Mouse (Mus musculus): ENCODE results near the gene Apoa1. TPM values are rescaled to one million over a fixed set of nuclear protein-coding genes. Genes with fewer than 3 reads are reported as not detected.
A peak's percentile ranks its signal among the peaks of the same experiment; 100 is the strongest.

The Apoa1 gene
- total RNA-seq (2021), result not detected
- long read RNA-seq, experiment 1, result 0 reads
- long read RNA-seq, experiment 2, partial matches to known transcripts, result 0 of 2 reads
- long read RNA-seq, experiment 2, other reads (novel, unspliced or antisense), result 2 of 2 reads

GRCm38 (mm10) chr9:46228491-46228890 is at the start of gene Apoa1:
Apoa1 (plus strand) TSS chr9:46228580.
- no peak for DNase-seq (ENCODE audit: low spot score in 2 of 2)
- no peak for TF ChIP-seq CTCF (conservative IDR thresholded peaks at IDR 0.05)
- Histone ChIP-seq H3K27ac (no peak within 1 kb of the TSS), H3K4me3 (no peak within 1 kb of the TSS)

- no peak overlapping the region for H3K27ac ChIP-seq
- no peak overlapping the region for H3K4me3 ChIP-seq
- TF ChIP-seq CTCF (conservative IDR thresholded peaks at IDR 0.05), result no peak
- no peak for DNase-seq (ENCODE audit: low spot score in 2 of 2)
These were observed 49.8 kb upstream of the Apoa1 start for GRCm38 (mm10) chr9:46178595-46178994.

GRCm38 (mm10) chr9:46181297-46181696 is 47.1 kb upstream of the Apoa1 start:
- no peak overlapping the region for H3K4me3 ChIP-seq
- DNase-seq (ENCODE audit: low spot score in 2 of 2), result no peak
- TF ChIP-seq CTCF (conservative IDR thresholded peaks at IDR 0.05), result no peak
- no peak overlapping the region for H3K27ac ChIP-seq

GRCm38 (mm10) chr9:46184542-46184941 is 43.8 kb upstream of the Apoa1 start:
- no peak for DNase-seq (ENCODE audit: low spot score in 2 of 2)
- H3K4me3 ChIP-seq, result no peak overlapping the region
- TF ChIP-seq CTCF (conservative IDR thresholded peaks at IDR 0.05), result no peak

GRCm38 (mm10) chr9:46185191-46185590 is 43.2 kb upstream of the Apoa1 start:
- no peak overlapping the region for H3K27ac ChIP-seq
- DNase-seq (ENCODE audit: low spot score in 2 of 2), result no peak

More at GRCm38 (mm10) chr9:46184542-46184941, 43.8 kb upstream of the Apoa1 start:
- H3K27ac ChIP-seq, result no peak overlapping the region; the same call in 1 of the 2 replicates

GRCm38 (mm10) chr9:46186387-46186786 is 42.0 kb upstream of the Apoa1 start:
- peak; percentile 73 for TF ChIP-seq CTCF (conservative IDR thresholded peaks at IDR 0.05)
- Histone ChIP-seq H3K27ac (no peak overlapping the region), H3K4me3 (no peak overlapping the region)
- no peak for DNase-seq (ENCODE audit: low spot score in 2 of 2)

More at GRCm38 (mm10) chr9:46185191-46185590, 43.2 kb upstream of the Apoa1 start:
- no peak overlapping the region for H3K4me3 ChIP-seq
- TF ChIP-seq CTCF (conservative IDR thresholded peaks at IDR 0.05), result peak; percentile 80

- Histone ChIP-seq H3K27ac (peak overlapping the region; percentile 28), H3K4me3 (no peak overlapping the region)
- no peak for TF ChIP-seq CTCF (conservative IDR thresholded peaks at IDR 0.05)
- DNase-seq (ENCODE audit: low spot score in 2 of 2), result no peak
These were observed 40.0 kb upstream of the Apoa1 start for GRCm38 (mm10) chr9:46188370-46188769.

GRCm38 (mm10) chr9:46188956-46189355 is 39.4 kb upstream of the Apoa1 start:
- Histone ChIP-seq H3K4me3 (no peak overlapping the region), H3K27ac (peak overlapping the region; percentile 43; the same call in 1 of the 2 replicates)
- DNase-seq (ENCODE audit: low spot score in 2 of 2), result no peak
- no peak for TF ChIP-seq CTCF (conservative IDR thresholded peaks at IDR 0.05)

GRCm38 (mm10) chr9:46189381-46189780 is 39.0 kb upstream of the Apoa1 start:
- DNase-seq (ENCODE audit: low spot score in 2 of 2), result no peak
- TF ChIP-seq CTCF (conservative IDR thresholded peaks at IDR 0.05), result peak; percentile 28; the same call in 1 of the 2 replicates
- Histone ChIP-seq H3K4me3 (no peak overlapping the region), H3K27ac (peak overlapping the region; percentile 43; the same call in 1 of the 2 replicates)

GRCm38 (mm10) chr9:46191234-46191633 is 37.1 kb upstream of the Apoa1 start:
- peak overlapping the region; percentile 29; the same call in 1 of the 2 replicates for H3K27ac ChIP-seq
- no peak for TF ChIP-seq CTCF (conservative IDR thresholded peaks at IDR 0.05)
- H3K4me3 ChIP-seq, result no peak overlapping the region
- DNase-seq (ENCODE audit: low spot score in 2 of 2), result no peak

GRCm38 (mm10) chr9:46191644-46192043 is 36.7 kb upstream of the Apoa1 start:
- peak; percentile 82 for TF ChIP-seq CTCF (conservative IDR thresholded peaks at IDR 0.05)
- DNase-seq (ENCODE audit: low spot score in 2 of 2), result peak; percentile 42
- H3K27ac ChIP-seq, result peak overlapping the region; percentile 29; the same call in 1 of the 2 replicates

GRCm38 (mm10) chr9:46192642-46193041 is 35.7 kb upstream of the Apoa1 start:
- Histone ChIP-seq H3K4me3 (no peak overlapping the region), H3K27ac (no peak overlapping the region)
- no peak for TF ChIP-seq CTCF (conservative IDR thresholded peaks at IDR 0.05)
- DNase-seq (ENCODE audit: low spot score in 2 of 2), result no peak

More at GRCm38 (mm10) chr9:46191644-46192043, 36.7 kb upstream of the Apoa1 start:
- no peak overlapping the region for H3K4me3 ChIP-seq

GRCm38 (mm10) chr9:46194809-46195208 is 33.6 kb upstream of the Apoa1 start:
- TF ChIP-seq CTCF (conservative IDR thresholded peaks at IDR 0.05), result no peak
- Histone ChIP-seq H3K4me3 (no peak overlapping the region), H3K27ac (no peak overlapping the region)
- no peak for DNase-seq (ENCODE audit: low spot score in 2 of 2)

- no peak overlapping the region for H3K4me3 ChIP-seq
- H3K27ac ChIP-seq, result peak overlapping the region; percentile 20; the same call in 1 of the 2 replicates
- TF ChIP-seq CTCF (conservative IDR thresholded peaks at IDR 0.05), result no peak
- no peak for DNase-seq (ENCODE audit: low spot score in 2 of 2)
These were observed 31.6 kb upstream of the Apoa1 start for GRCm38 (mm10) chr9:46196699-46197169.
